Mouse (Mus musculus) forebrain, embryonic 14.5 days (tissue): ENCODE data around the gene Rreb1. TPM values are rescaled to one million over a fixed set of nuclear protein-coding genes. Genes with fewer than 3 reads are reported as not detected.

Source experiments
- ATAC-seq: fragments of 200-750 bp; cut with Nextera tagmentation; 2 replicates; pipeline ENCODE4 v1.8.0; 2017; ENCODE audit warnings: mild to moderate bottlenecking, moderate library complexity
- DNase-seq: peaks from one replicate; pipeline ENCODE4 v3.0.0-alpha.2; 2015; ENCODE audit warnings: low spot score
- H3K27ac ChIP-seq: fragments of 300-500 bp; sonication (generic); 2 replicates; pipeline ENCODE4 v1.5.1; 2014; ENCODE audit warnings: low read depth, mild to moderate bottlenecking, control low read depth, low read length, moderate library complexity
- H3K27me3 ChIP-seq: fragments of 300-500 bp; sonication (generic); replicated peaks from 2 replicates; pipeline ENCODE4 v1.6.1; 2014; ENCODE audit warnings: low read length, control low read depth, mixed read lengths; ENCODE audit not compliant: control insufficient read depth, insufficient read depth
- H3K36me3 ChIP-seq: fragments of 300-500 bp; sonication (generic); 2 replicates; pipeline ENCODE4 v1.6.1; 2014; ENCODE audit warnings: low read length, control low read depth; ENCODE audit not compliant: control insufficient read depth, insufficient read depth
- H3K4me1 ChIP-seq: fragments of 300-500 bp; sonication (generic); 2 replicates; pipeline ENCODE4 v1.6.1; 2014; ENCODE audit warnings: antibody characterized with exemption, low read length, control low read depth; ENCODE audit not compliant: control insufficient read depth, insufficient read depth
- H3K4me2 ChIP-seq: fragments of 300-500 bp; sonication (generic); 2 replicates; pipeline ENCODE4 v1.6.1; 2014; ENCODE audit warnings: mild to moderate bottlenecking, control low read depth, low read length
- H3K4me3 ChIP-seq: fragments of 300-500 bp; sonication (generic); 2 replicates; pipeline ENCODE4 v1.5.1; 2014; ENCODE audit warnings: low read depth, low read length, control low read depth
- H3K9ac ChIP-seq: fragments of 300-500 bp; sonication (generic); 2 replicates; pipeline ENCODE4 v1.6.1; 2014; ENCODE audit warnings: mild to moderate bottlenecking, low read length, control low read depth, moderate library complexity
- H3K9me3 ChIP-seq: fragments of 300-500 bp; sonication (generic); replicated peaks from 2 replicates; pipeline ENCODE4 v1.6.1; 2016; ENCODE audit warnings: low read length, control low read depth, mixed read lengths; ENCODE audit not compliant: control insufficient read depth
- WGBS: fragments of 180-500 bp; shearing (Covaris S2); extraction: QIAGEN DNeasy Blood & Tissue Kit; methylation state at CpG from one replicate; pipeline ENCODE4 v1.1.7; 2014; 5-methylcytosine and 5-hydroxymethylcytosine counted together
- polyA plus RNA-seq: library from polyadenylated mRNA; unstranded; fragments of >200 nt; fragmentation: Nextera tagmentation; extraction: Ambion mirVana; gene quantifications from 2 replicates; pipeline ENCODE4 v1.2.1, GENCODE M21; 2014

The Rreb1 gene
- polyA plus RNA-seq, 1 experiment from 2014 or later, result 1.5 TPM

GRCm38 (mm10) chr13:37816736-37817135 is 38.5 kb downstream of the Rreb1 start:
- no peak overlapping the region for H3K27ac ChIP-seq
- H3K4me2 ChIP-seq, result no peak overlapping the region
- WGBS, result 87% methylated on average over 5 of the region's 5 CpGs
- H3K4me3 ChIP-seq, result no peak overlapping the region
- H3K27me3 ChIP-seq, result no peaks in the 10 kb centered on the region
- ATAC-seq (no peak), DNase-seq (no peak)
- no peaks in the 10 kb centered on the region for H3K4me1 ChIP-seq
- no peaks in the 10 kb centered on the region for H3K36me3 ChIP-seq
- no peak overlapping the region for H3K9ac ChIP-seq
- no peaks in the 10 kb centered on the region for H3K9me3 ChIP-seq

DNA sequence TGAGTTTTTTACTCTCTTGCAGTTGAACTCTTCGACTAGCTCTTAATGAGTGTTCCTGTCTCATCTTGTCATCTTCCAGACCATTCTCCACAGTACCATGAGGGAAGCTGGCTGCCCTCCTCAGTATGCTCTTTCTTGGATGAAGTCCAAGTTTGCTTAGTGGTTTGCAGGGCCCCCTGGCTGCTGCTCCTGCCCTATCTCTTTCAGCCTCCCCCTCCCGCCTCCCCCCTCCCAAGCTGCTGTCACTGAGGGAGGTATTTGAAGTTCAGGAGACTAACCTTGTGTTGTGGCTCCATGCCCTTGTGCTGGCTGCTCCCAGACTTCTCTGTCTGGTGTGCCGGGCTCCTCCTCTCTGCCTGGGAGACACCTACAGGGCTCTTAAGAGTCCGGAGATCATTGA is 43.2 kb downstream of the Rreb1 start:
- peaks cover 9% of the 10 kb centered on the region; the same call in 1 of the 2 replicates for H3K27me3 ChIP-seq
- H3K9ac ChIP-seq, result no peak overlapping the region
- WGBS, result 33% methylated on average over 4 of the region's 4 CpGs
- no peaks in the 10 kb centered on the region; the same call in 1 of the 2 replicates for H3K4me1 ChIP-seq
- no peak overlapping the region for H3K27ac ChIP-seq
- ATAC-seq (no peak), DNase-seq (peak; percentile 51)
- H3K4me3 ChIP-seq, result no peak overlapping the region
- H3K9me3 ChIP-seq, result no peaks in the 10 kb centered on the region
- no peaks in the 10 kb centered on the region for H3K36me3 ChIP-seq
- no peak overlapping the region for H3K4me2 ChIP-seq

GRCm38 (mm10) chr13:37824331-37824920 is 46.2 kb downstream of the Rreb1 start:
- peaks cover 29% of the 10 kb centered on the region for H3K27me3 ChIP-seq

GRCm38 (mm10) chr13:37824956-37825645 is 46.9 kb downstream of the Rreb1 start:
- DNase-seq (no peak), ATAC-seq (peak; percentile 13; the same call in 1 of the 2 replicates)
- H3K4me2 ChIP-seq, result peak overlapping the region; percentile 94
- H3K27me3 ChIP-seq, result peaks cover 31% of the 10 kb centered on the region
- peak overlapping the region; percentile 60; the same call in 1 of the 2 replicates for H3K9ac ChIP-seq
- H3K9me3 ChIP-seq, result no peaks in the 10 kb centered on the region
- H3K27ac ChIP-seq, result no peak overlapping the region
- WGBS, result 1% methylated on average over 27 of the region's 27 CpGs
- peak overlapping the region; percentile 56 for H3K4me3 ChIP-seq
- peaks cover 5% of the 10 kb centered on the region for H3K4me1 ChIP-seq
- H3K36me3 ChIP-seq, result no peaks in the 10 kb centered on the region

More at GRCm38 (mm10) chr13:37824331-37824920, 46.2 kb downstream of the Rreb1 start:
- Histone ChIP-seq H3K36me3 (no peaks in the 10 kb centered on the region), H3K4me2 (no peak overlapping the region), H3K4me1 (peaks cover 5% of the 10 kb centered on the region), H3K9me3 (no peaks in the 10 kb centered on the region), H3K4me3 (no peak overlapping the region), H3K9ac (no peak overlapping the region), H3K27ac (no peak overlapping the region)
- ATAC-seq (no peak), DNase-seq (no peak)
- 40% methylated on average over 4 of the region's 4 CpGs for WGBS

DNA sequence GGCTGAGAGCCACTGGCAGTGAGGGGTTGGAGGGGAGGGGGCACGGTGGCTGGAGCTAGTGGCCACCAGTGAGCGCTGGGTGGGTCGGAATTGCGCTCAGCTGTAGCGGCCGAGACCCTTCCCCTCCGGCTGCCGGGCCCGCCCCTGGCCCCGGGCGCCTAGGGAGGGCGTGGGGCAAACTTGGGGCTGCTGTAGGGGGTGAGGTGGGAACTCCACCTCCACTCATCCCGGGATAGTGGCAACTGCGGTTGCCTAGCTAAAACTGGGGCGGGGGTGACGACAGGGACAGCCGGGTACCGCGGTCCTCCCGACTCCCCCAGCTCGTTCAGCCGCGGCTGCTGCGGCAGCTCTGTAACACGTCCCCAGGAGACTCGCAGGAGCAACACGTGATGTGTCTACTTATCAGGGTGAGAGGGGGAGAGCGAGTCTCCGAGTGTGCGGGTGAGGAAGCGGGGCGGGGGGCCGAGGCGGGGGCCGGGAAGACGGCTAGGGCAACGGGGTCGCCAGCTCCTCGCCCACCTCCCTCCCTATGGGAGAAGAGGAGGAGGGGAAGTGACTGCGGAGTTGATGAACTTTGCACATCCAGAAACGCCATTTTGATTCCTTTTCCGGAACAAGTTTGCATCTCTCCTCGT is 47.6 kb downstream of the Rreb1 start:
- H3K27me3 ChIP-seq, result peaks cover 37% of the 10 kb centered on the region
- no peaks in the 10 kb centered on the region for H3K36me3 ChIP-seq
- peak overlapping the region; percentile 94 for H3K4me2 ChIP-seq
- peaks cover 5% of the 10 kb centered on the region for H3K4me1 ChIP-seq
- no peaks in the 10 kb centered on the region for H3K9me3 ChIP-seq
- DNase-seq, result peak; percentile 67
- peak overlapping the region; percentile 56 for H3K4me3 ChIP-seq
- peak overlapping the region; percentile 60 for H3K9ac ChIP-seq
- ATAC-seq, result peak; percentile 76
- H3K27ac ChIP-seq, result no peak overlapping the region
- under 1% methylated on average over 39 of the region's 43 CpGs for WGBS

DNA sequence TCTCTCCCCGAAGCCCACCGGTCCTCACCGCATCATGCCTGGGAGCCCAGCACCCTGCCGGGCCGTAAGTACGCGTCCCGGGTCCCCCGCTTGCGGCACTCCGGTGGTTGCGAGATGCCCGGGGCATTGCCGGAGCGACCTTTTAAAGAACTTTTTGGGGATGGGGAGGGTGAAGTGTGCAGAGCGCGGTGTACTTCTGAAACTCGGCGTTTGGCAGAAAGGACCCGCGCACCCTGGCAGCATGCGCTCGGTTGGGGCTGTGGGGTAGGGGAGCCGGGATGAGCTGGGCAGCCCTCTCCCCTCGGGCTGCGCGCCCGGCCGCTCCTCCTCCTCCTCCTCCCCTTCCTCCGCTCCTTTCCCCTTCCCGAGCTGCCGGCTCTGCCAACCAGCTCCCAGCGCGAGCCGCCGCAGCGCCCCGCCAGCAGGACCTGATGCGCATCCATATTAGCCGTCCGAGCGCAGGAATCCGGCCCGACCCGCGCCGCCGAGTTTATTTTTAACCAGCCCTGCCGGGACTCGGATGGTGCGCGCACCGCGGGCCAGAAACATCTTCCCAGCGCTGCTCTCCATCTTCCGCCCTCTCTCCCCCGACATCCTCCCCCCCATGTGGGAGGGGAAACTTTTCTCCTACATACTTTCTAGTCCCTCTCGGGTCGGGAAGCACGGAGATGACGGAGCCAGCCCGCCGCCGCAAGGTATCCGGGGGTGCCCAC is 48.2 kb downstream of the Rreb1 start:
- Histone ChIP-seq H3K27ac (peak overlapping the region; percentile 21; the same call in 1 of the 2 replicates), H3K4me3 (peak overlapping the region; percentile 56), H3K4me1 (peaks cover 5% of the 10 kb centered on the region), H3K27me3 (peaks cover 40% of the 10 kb centered on the region), H3K9me3 (no peaks in the 10 kb centered on the region), H3K36me3 (no peaks in the 10 kb centered on the region), H3K9ac (peak overlapping the region; percentile 60), H3K4me2 (peak overlapping the region; percentile 94)
- under 1% methylated on average over 58 of the region's 65 CpGs for WGBS
- DNase-seq (peak; percentile 60), ATAC-seq (peak; percentile 63)

- Histone ChIP-seq H3K27me3 (peaks cover 40% of the 10 kb centered on the region), H3K27ac (peak overlapping the region; percentile 21; the same call in 1 of the 2 replicates)
Observed at GRCm38 (mm10) chr13:37826994-37827262, 48.7 kb downstream of the Rreb1 start.

DNA sequence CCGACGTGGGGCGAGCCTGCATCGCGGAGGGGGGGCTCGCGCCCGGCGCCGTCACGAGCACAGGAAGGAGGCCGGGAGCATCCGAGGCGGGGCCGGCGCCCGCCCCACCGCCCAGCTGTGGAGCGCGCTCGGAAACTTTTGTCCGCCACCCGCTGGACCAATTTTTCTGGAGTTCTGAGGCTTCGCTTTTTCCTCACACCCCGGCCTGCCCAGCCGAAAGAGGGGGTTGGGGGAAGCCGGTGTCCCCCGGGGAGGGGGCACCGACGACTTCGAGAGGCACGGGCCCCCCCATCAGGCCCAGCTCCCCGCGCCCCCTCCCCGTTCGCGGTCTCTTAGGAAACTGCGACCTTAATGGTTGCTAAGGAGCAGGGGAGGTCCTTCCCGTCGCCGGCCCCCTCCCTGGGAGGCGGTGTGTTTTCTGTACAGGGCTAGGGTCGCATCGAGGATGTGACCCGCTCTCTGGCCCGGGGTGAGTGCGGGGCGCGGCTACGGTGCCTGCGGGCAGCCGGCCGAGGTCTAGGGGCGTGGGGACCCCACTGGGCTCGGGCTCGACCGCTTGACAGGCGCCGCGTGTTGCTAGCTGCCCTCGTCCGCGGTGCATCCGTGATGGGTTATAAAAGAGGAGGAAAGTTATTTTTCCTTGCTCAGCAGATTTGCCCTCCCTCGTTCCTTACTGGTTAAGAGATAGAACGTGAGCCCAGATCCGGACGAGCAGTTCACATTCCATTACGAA is 49.2 kb downstream of the Rreb1 start:
- peak; percentile 47 for ATAC-seq
- H3K4me2 ChIP-seq, result peak overlapping the region; percentile 94
- WGBS, result under 1% methylated on average over 69 of the region's 69 CpGs
- H3K4me3 ChIP-seq, result peak overlapping the region; percentile 56
- peak overlapping the region; percentile 60 for H3K9ac ChIP-seq
- DNase-seq, result peak; percentile 42
- no peaks in the 10 kb centered on the region for H3K36me3 ChIP-seq
- H3K9me3 ChIP-seq, result no peaks in the 10 kb centered on the region
- peaks cover 5% of the 10 kb centered on the region for H3K4me1 ChIP-seq
- 0 out of 2 replicates have a peak overlapping the region, but pooled peaks have one; percentile 21 for H3K27ac ChIP-seq
- H3K27me3 ChIP-seq, result peaks cover 40% of the 10 kb centered on the region

More at GRCm38 (mm10) chr13:37826994-37827262, 48.7 kb downstream of the Rreb1 start:
- Histone ChIP-seq H3K36me3 (no peaks in the 10 kb centered on the region), H3K9ac (peak overlapping the region; percentile 60), H3K4me3 (peak overlapping the region; percentile 56), H3K4me1 (peaks cover 5% of the 10 kb centered on the region), H3K9me3 (no peaks in the 10 kb centered on the region), H3K4me2 (peak overlapping the region; percentile 94)
- peak; percentile 29 for ATAC-seq
- DNase-seq, result no peak
- WGBS, result 0% methylated on average over 32 of the region's 36 CpGs
